Mouse (Mus musculus) C2C12 (cell line): ENCODE measurements at regions not wholly inside any gene's neighbourhood (a gene's known extent, or its start where the extent isn't known, plus 50 kb on each side); places are given as distances from the start of the nearest gene placed in this dataset.

Experiments
- H3K27me3 ChIP-seq: one replicate; pipeline ENCODE4 v1.6.1; 2011; ENCODE audit not compliant: control insufficient read depth, insufficient read depth, insufficient read length
- H3K36me3 ChIP-seq: one replicate; pipeline ENCODE4 v1.6.1; 2011; ENCODE audit not compliant: control insufficient read depth, insufficient read depth
- H3K4me3 ChIP-seq: one replicate; pipeline ENCODE4 v1.5.1; 2011; ENCODE audit warnings: mild to moderate bottlenecking, control low read depth; ENCODE audit not compliant: poor library complexity, insufficient read depth, severe bottlenecking
- H3K79me2 ChIP-seq: one replicate; pipeline ENCODE4 v1.6.1; 2011; ENCODE audit not compliant: control insufficient read depth, insufficient read depth
- H3K79me3 ChIP-seq: one replicate; pipeline ENCODE4 v1.6.1; 2011; ENCODE audit warnings: low read depth, control low read depth
- H3ac ChIP-seq: one replicate; pipeline ENCODE3; 2011; ENCODE audit warnings: low read depth; ENCODE audit not compliant: control insufficient read depth, insufficient read length
- CEBPB ChIP-seq: IDR thresholded peaks from one replicate; pipeline ENCODE4 v1.6.1; 2011; ENCODE audit warnings: low read depth, mild to moderate bottlenecking, control low read depth, moderate library complexity
- CTCF ChIP-seq: IDR thresholded peaks from one replicate; pipeline ENCODE4 v1.5.1; 2011; ENCODE audit not compliant: control insufficient read depth, insufficient read depth, insufficient read length
- FOSL1 ChIP-seq: IDR thresholded peaks from one replicate; pipeline ENCODE4 v1.8.0; 2011; ENCODE audit warnings: mild to moderate bottlenecking, low read length; ENCODE audit not compliant: poor library complexity, insufficient read depth, severe bottlenecking
- MAX ChIP-seq: IDR thresholded peaks from one replicate; pipeline ENCODE4 v1.6.1; 2011; ENCODE audit warnings: mild to moderate bottlenecking, control low read depth
- MYOD1 ChIP-seq: IDR thresholded peaks from one replicate; pipeline ENCODE4 v1.6.1; 2011; ENCODE audit warnings: low read depth; ENCODE audit not compliant: control insufficient read depth, insufficient read length
- MYOG ChIP-seq: IDR thresholded peaks from one replicate; pipeline ENCODE4 v1.6.1; 2011; ENCODE audit not compliant: control insufficient read depth, insufficient read length; ENCODE audit errors: extremely low read depth
- USF1 ChIP-seq: IDR thresholded peaks from one replicate; pipeline ENCODE4 v1.6.1; 2011; ENCODE audit warnings: low read depth, mild to moderate bottlenecking, control low read depth, moderate library complexity

DNA sequence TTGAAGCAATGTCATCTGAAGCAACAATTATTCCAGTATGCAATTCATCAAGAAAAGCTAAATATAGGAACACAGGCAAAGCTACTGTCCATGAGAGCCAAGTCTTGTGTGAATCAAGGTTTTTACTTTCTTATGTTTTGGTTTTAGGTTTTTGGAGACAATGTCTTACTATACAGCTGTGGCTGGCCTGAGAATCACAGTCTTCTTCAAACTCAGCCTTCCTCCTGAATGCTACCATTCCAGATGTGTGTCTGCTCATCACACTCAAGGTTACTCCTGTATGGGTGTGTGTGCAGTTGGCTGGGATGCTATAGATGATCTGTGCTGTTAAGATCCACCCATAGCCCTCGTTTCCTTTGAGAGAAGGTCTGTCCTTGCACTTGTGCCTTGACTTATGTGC is 81.5 kb downstream of the Rgs2 start:
- Histone ChIP-seq H3ac (no peak overlapping the region), H3K79me2 (no peaks in the 10 kb centered on the region), H3K79me3 (no peaks in the 10 kb centered on the region), H3K36me3 (no peaks in the 10 kb centered on the region), H3K4me3 (no peak overlapping the region), H3K27me3 (no peaks in the 10 kb centered on the region)
- TF ChIP-seq MAX: no peak
- no peak for TF ChIP-seq MYOG
- TF ChIP-seq FOSL1: no peak
- no peak for TF ChIP-seq USF1
- TF ChIP-seq CTCF: no peak
- TF ChIP-seq MYOD1: no peak

DNA sequence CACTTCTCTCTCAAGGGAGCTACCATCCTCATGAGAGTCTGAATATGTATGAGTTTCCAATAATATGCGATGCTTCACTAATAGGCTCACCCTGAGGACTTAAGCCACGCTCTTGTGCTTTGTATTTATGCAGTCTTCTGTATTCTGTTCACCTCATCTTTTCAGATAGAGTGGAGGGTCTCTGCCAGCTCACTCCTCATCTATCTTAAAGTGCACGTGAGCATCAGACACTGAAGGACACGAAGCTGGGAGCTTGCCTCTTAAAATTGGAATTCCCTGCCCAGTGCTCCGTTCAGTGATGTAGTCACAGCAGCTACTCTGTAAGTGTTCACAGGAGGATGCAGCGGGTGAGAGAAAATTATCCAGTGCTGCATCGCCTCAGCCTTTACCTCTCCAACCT is 83.7 kb downstream of the Rgs2 start:
- Histone ChIP-seq H3K36me3 (no peaks in the 10 kb centered on the region), H3K4me3 (no peak overlapping the region), H3ac (no peak overlapping the region), H3K79me3 (no peaks in the 10 kb centered on the region), H3K27me3 (no peaks in the 10 kb centered on the region), H3K79me2 (no peaks in the 10 kb centered on the region)
- TF ChIP-seq MYOG (no peak), MYOD1 (no peak), MAX (no peak), CTCF (no peak), CEBPB (no peak), USF1 (no peak), FOSL1 (no peak)

DNA sequence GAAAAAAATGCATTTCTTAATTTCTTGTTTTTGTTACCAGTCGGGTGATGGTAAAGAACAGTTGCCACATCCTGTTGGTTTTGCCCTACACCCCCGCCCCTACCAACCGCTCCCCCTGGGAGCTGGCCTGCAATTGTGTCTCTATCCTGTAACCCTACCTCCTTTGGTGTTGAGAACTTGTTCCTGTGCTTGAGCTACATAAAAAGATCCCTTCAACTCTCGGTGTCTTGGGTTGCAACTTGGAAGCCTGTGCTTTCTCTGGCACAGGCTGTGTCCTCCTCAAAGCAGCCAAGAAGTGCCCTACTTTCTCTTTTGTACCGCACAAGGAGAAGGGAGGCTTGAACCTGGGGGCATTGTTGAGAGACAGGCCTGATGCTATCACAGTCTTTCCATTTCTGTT is 85.0 kb downstream of the Rgs2 start:
- Histone ChIP-seq H3ac (no peak overlapping the region), H3K27me3 (no peaks in the 10 kb centered on the region), H3K36me3 (no peaks in the 10 kb centered on the region), H3K79me2 (no peaks in the 10 kb centered on the region), H3K79me3 (no peaks in the 10 kb centered on the region), H3K4me3 (no peak overlapping the region)
- no peak for TF ChIP-seq USF1
- no peak for TF ChIP-seq CEBPB
- no peak for TF ChIP-seq MAX
- TF ChIP-seq MYOG: no peak
- TF ChIP-seq CTCF: no peak
- no peak for TF ChIP-seq FOSL1
- no peak for TF ChIP-seq MYOD1

DNA sequence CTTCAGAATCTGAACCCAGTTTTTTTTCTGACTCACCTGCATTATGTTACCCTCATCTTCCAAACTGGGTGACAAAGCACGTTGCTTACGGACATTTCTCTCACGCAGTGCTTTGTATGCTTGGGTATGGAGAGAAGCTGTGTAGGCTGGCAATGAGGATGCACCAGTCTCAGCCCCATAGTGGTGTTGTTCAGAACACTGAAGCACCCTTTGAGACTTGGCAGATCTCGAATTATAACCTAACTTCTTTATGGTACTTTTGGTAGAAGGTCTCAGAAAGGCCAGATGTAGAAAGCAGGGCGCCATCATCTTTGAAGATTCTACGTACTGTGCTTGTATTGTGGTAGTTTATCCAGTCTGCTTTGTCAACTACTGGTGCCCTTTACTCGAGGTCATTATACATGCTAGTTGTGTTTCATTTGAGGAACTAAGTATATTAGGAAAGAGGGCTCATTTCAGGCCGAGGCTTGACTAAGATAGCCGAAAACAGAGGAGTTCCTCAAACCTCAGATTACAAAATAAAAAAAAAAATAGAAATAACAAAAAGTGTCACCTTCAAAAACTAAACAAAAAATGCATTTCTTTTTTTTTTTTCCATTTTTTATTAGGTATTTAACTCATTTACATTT is 85.7 kb downstream of the Rgs2 start:
- H3ac ChIP-seq: no peak overlapping the region
- H3K4me3 ChIP-seq: no peak overlapping the region
- H3K79me2 ChIP-seq: no peaks in the 10 kb centered on the region
- H3K36me3 ChIP-seq: no peaks in the 10 kb centered on the region
- TF ChIP-seq USF1: no peak
- TF ChIP-seq CTCF: no peak
- no peak for TF ChIP-seq MAX
- TF ChIP-seq MYOD1: no peak
- no peak for TF ChIP-seq CEBPB
- no peak for TF ChIP-seq MYOG
- no peak for TF ChIP-seq FOSL1
- no peaks in the 10 kb centered on the region for H3K79me3 ChIP-seq
- no peaks in the 10 kb centered on the region for H3K27me3 ChIP-seq

DNA sequence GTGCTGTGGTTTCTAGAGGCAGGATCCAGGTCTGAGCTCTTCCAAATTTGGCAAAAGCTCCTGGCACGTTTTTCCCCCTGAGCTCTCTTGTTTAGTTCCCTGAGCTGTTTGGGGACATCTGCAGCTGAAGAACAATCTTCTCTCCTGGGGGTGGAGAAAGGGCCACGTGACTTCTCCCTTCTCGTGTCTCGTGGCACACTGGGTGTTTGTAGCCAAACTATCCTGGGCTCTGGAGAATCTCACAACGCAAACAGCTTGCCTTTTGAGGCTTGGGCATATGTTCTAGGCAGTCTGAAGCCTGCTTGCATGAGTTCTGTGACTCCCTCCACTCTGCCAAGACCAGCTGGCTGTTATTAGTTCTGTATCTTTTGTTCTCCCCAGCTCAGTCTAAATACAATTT is 86.3 kb downstream of the Rgs2 start:
- Histone ChIP-seq H3K79me3 (no peaks in the 10 kb centered on the region), H3K4me3 (no peak overlapping the region), H3ac (no peak overlapping the region), H3K27me3 (no peaks in the 10 kb centered on the region), H3K36me3 (no peaks in the 10 kb centered on the region), H3K79me2 (no peaks in the 10 kb centered on the region)
- TF ChIP-seq MAX (no peak), USF1 (peak; percentile 55), MYOG (no peak), CTCF (no peak), CEBPB (no peak), FOSL1 (no peak)

DNA sequence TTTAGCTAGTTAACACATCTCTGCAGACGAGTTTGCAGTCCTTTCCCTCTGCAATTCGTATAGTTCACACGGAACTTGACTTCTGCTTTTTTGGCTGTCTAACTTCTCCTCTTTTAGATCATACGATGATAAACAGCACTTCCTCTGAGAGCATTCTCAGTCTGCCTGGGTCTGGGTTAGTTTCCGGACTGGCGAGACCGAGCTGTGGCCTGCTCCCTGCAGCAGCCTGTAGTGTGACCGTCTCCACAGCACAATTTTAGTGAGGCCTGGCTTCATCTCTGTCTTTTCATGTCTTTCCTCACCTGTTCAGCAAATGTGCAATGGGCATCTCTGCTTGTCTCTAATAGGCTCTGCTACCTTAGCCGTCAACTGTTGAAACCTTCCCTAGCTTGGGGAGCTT is 87.4 kb downstream of the Rgs2 start:
- no peaks in the 10 kb centered on the region for H3K27me3 ChIP-seq
- H3K36me3 ChIP-seq: no peaks in the 10 kb centered on the region
- no peaks in the 10 kb centered on the region for H3K79me2 ChIP-seq
- H3K79me3 ChIP-seq: no peaks in the 10 kb centered on the region
- no peak overlapping the region for H3K4me3 ChIP-seq
- H3ac ChIP-seq: no peak overlapping the region
- TF ChIP-seq CEBPB: no peak
- no peak for TF ChIP-seq USF1
- TF ChIP-seq MYOD1: no peak
- TF ChIP-seq CTCF: no peak
